Mouse (Mus musculus) heart, postnatal 0 days (tissue): ENCODE results near the gene Lrp3. TPM values are rescaled to one million over a fixed set of nuclear protein-coding genes. Genes with fewer than 3 reads are reported as not detected.

Experiments used
- ATAC-seq: fragments of 200-750 bp; cut with Nextera tagmentation; 2 replicates; pipeline ENCODE4 v1.8.0; 2017; ENCODE audit warnings: low read depth, moderate number of reproducible peaks, moderate library complexity; ENCODE audit not compliant: insufficient read depth
- DNase-seq: peaks from one replicate; pipeline ENCODE4 v3.0.0-alpha.2; 2016; ENCODE audit warnings: low spot score
- H3K27ac ChIP-seq: fragments of 300-500 bp; sonication (generic); 2 replicates; pipeline ENCODE4 v1.5.1; 2014; ENCODE audit warnings: low read depth, mild to moderate bottlenecking
- H3K27me3 ChIP-seq: fragments of 300-500 bp; sonication (generic); 2 replicates; pipeline ENCODE4 v1.6.1; 2014; ENCODE audit warnings: low read length, mixed read lengths; ENCODE audit not compliant: control insufficient read depth, insufficient read depth
- H3K36me3 ChIP-seq: fragments of 300-500 bp; sonication (generic); replicated peaks from 2 replicates; pipeline ENCODE4 v1.6.1; 2014; ENCODE audit warnings: low read length, mixed read lengths; ENCODE audit not compliant: control insufficient read depth, insufficient read depth
- H3K4me1 ChIP-seq: fragments of 300-500 bp; sonication (generic); 2 replicates; pipeline ENCODE4 v1.6.1; 2014; ENCODE audit warnings: antibody characterized with exemption; ENCODE audit not compliant: control insufficient read depth, insufficient read depth
- H3K4me2 ChIP-seq: fragments of 300-500 bp; sonication (generic); 2 replicates; pipeline ENCODE4 v1.6.1; 2014; ENCODE audit warnings: low read depth, mild to moderate bottlenecking, low read length, moderate library complexity
- H3K4me3 ChIP-seq: fragments of 300-500 bp; sonication (generic); 2 replicates; pipeline ENCODE4 v1.5.1; 2014; ENCODE audit warnings: low read depth, low read length
- H3K9ac ChIP-seq: fragments of 300-500 bp; sonication (generic); replicated peaks from 2 replicates; pipeline ENCODE4 v1.6.1; 2014; ENCODE audit warnings: low read depth, low read length, mixed read lengths
- H3K9me3 ChIP-seq: fragments of 300-500 bp; sonication (generic); replicated peaks from 2 replicates; pipeline ENCODE4 v1.6.1; 2016; ENCODE audit warnings: low read length; ENCODE audit not compliant: control insufficient read depth
- CTCF ChIP-seq: IDR thresholded peaks from 2 replicates; pipeline ENCODE4 v1.5.1; 2016; ENCODE audit warnings: antibody characterized with exemption, control low read depth, low read depth
- EP300 ChIP-seq: IDR thresholded peaks from 2 replicates; pipeline ENCODE4 v1.6.1; 2016; ENCODE audit warnings: antibody characterized with exemption, low read depth
- WGBS: fragments of 180-500 bp; shearing (Covaris S2); extraction: QIAGEN DNeasy Blood & Tissue Kit; methylation state at CpG from one replicate; pipeline ENCODE4 v1.1.7; 2014; 5-methylcytosine and 5-hydroxymethylcytosine counted together
- polyA plus RNA-seq: library from polyadenylated mRNA; unstranded; fragments of >200 nt; fragmentation: Nextera tagmentation; extraction: Ambion mirVana; gene quantifications from 2 replicates; pipeline ENCODE4 v1.2.1, GENCODE M21; 2015
- total RNA-seq: library from RNA; depleted of rRNA; stranded (reverse); fragments of >200 nt; gene quantifications from 2 replicates; pipeline ENCODE4 v1.2.3, GENCODE M21; 2014; ENCODE audit warnings: low replicate concordance

Gene Lrp3
- total and polyA plus RNA-seq, 2 experiments from 2014 or later: 1.3 to 3.3 TPM

- DNase-seq (no peak), ATAC-seq (no peak)
- Histone ChIP-seq H3K4me2 (no peak overlapping the region), H3K4me3 (no peak overlapping the region), H3K27me3 (peaks cover 24% of the 10 kb centered on the region), H3K9ac (no peak overlapping the region), H3K36me3 (no peaks in the 10 kb centered on the region), H3K27ac (no peak overlapping the region), H3K4me1 (0 out of 2 replicates have a peak, but pooled peaks cover 7% of the 10 kb centered on the region), H3K9me3 (no peaks in the 10 kb centered on the region)
- TF ChIP-seq CTCF: no peak
- TF ChIP-seq EP300: no peak
- 86% methylated on average over 4 of the region's 4 CpGs for WGBS
These were observed 3.5 kb downstream of the Lrp3 start for GRCm38 (mm10) chr7:35211791-35212190.

- Histone ChIP-seq H3K9me3 (no peaks in the 10 kb centered on the region), H3K9ac (no peak overlapping the region), H3K4me2 (no peak overlapping the region), H3K4me3 (no peak overlapping the region), H3K36me3 (no peaks in the 10 kb centered on the region), H3K27me3 (no peaks in the 10 kb centered on the region), H3K4me1 (no peaks in the 10 kb centered on the region), H3K27ac (no peak overlapping the region)
- no peak for DNase-seq
- TF ChIP-seq CTCF: no peak
- no peak for TF ChIP-seq EP300
- no peak for ATAC-seq
These were observed 15.5 kb downstream of the Lrp3 start for GRCm38 (mm10) chr7:35199755-35200154.

GRCm38 (mm10) chr7:35198981-35199754, 16.1 kb downstream of the Lrp3 start:
- no peak for ATAC-seq
- Histone ChIP-seq H3K9me3 (no peaks in the 10 kb centered on the region), H3K4me3 (no peak overlapping the region), H3K36me3 (no peaks in the 10 kb centered on the region), H3K4me2 (no peak overlapping the region), H3K27me3 (no peaks in the 10 kb centered on the region), H3K4me1 (no peaks in the 10 kb centered on the region), H3K27ac (no peak overlapping the region), H3K9ac (no peak overlapping the region)
- DNase-seq: no peak
- TF ChIP-seq EP300 (no peak), CTCF (no peak)
- WGBS: 83% methylated on average over 12 of the region's 12 CpGs

- ATAC-seq: no peak
These were observed 18.3 kb downstream of the Lrp3 start for GRCm38 (mm10) chr7:35197022-35197421.

GRCm38 (mm10) chr7:35191276-35191675, 24.0 kb downstream of the Lrp3 start:
- no peak overlapping the region for H3K27ac ChIP-seq
- TF ChIP-seq CTCF (no peak), EP300 (no peak)
- H3K4me2 ChIP-seq: no peak overlapping the region
- no peaks in the 10 kb centered on the region for H3K36me3 ChIP-seq
- no peak for ATAC-seq
- H3K27me3 ChIP-seq: peaks cover 36% of the 10 kb centered on the region
- H3K9ac ChIP-seq: no peak overlapping the region
- no peak overlapping the region for H3K4me3 ChIP-seq
- 22% methylated on average over 2 of the region's 2 CpGs for WGBS
- H3K4me1 ChIP-seq: no peaks in the 10 kb centered on the region
- no peak for DNase-seq
- H3K9me3 ChIP-seq: no peaks in the 10 kb centered on the region

More at GRCm38 (mm10) chr7:35197022-35197421, 18.3 kb downstream of the Lrp3 start:
- H3K36me3 ChIP-seq: no peaks in the 10 kb centered on the region
- H3K27me3 ChIP-seq: 0 out of 2 replicates have a peak, but pooled peaks cover 2% of the 10 kb centered on the region
- 48% methylated on average over 2 of the region's 2 CpGs for WGBS
- DNase-seq: no peak
- H3K4me3 ChIP-seq: no peak overlapping the region
- no peak overlapping the region for H3K9ac ChIP-seq
- no peak overlapping the region for H3K27ac ChIP-seq
- no peaks in the 10 kb centered on the region for H3K9me3 ChIP-seq
- no peak overlapping the region for H3K4me2 ChIP-seq
- TF ChIP-seq CTCF: no peak
- TF ChIP-seq EP300: no peak
- no peaks in the 10 kb centered on the region for H3K4me1 ChIP-seq

GRCm38 (mm10) chr7:35189699-35190098, 25.6 kb downstream of the Lrp3 start:
- no peak overlapping the region for H3K4me3 ChIP-seq
- H3K36me3 ChIP-seq: no peaks in the 10 kb centered on the region
- no peak overlapping the region for H3K9ac ChIP-seq
- H3K27ac ChIP-seq: no peak overlapping the region
- no peaks in the 10 kb centered on the region for H3K4me1 ChIP-seq
- no peak for DNase-seq
- ATAC-seq: no peak
- TF ChIP-seq EP300 (no peak), CTCF (no peak)
- WGBS: 52% methylated on average over 5 of the region's 5 CpGs
- H3K27me3 ChIP-seq: peaks cover 52% of the 10 kb centered on the region
- no peak overlapping the region for H3K4me2 ChIP-seq
- no peaks in the 10 kb centered on the region for H3K9me3 ChIP-seq
